Comparison of ENCODE assay signal across 21 mouse cellular contexts in the genomic region with DNA sequence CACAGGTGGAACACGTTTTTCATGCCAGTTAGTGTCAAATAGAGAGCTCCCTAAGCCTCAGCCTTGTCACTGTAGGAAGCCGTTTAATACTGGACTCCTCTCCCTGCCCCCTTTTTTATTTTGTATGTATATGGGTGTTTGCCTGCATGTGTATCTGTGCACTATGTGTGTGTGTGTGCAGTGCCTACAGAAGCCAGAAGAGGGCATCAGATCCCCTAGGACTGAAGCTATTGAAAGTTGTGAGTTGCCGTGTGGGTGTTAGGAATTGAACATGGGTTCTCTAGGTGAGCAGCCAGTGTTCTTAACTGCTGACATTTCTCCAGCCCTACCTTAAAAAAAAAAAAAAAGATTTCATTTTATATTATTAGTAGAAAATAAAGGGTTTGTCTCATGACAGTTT. TPM values are rescaled to one million over a fixed set of nuclear protein-coding genes. Genes with fewer than 3 reads are reported as not detected.
A peak's percentile ranks its signal among the peaks of the same experiment; 100 is the strongest.
DNase-seq lines count a peak whose midpoint lies in the region; ATAC-seq and TF ChIP-seq lines count a peak whose summit lies in the region.
"Had no signal": no experiment of that assay in that cellular context is flagged by ENCODE, and none has a peak within 500 bp of the region (broad histone marks: within the 10 kb centered on the region; RNA-seq: fewer than 3 reads in every experiment).

No protein-coding gene starts in this region.

- no peak for TF ChIP-seq EP300 in heart, adult 2 months (IDR thresholded peaks at IDR 0.05; ENCODE audit: insufficient read depth, low read depth, low read length)

- no peak for ATAC-seq in neural tube, embryonic 13.5 days (ENCODE audit: low read depth)
- ATAC-seq: activated CD4-positive, CD25-positive, alpha-beta regulatory T cell, adult 4 months had no signal

- H3K4me2 ChIP-seq in neural tube, embryonic 13.5 days, result no peak overlapping the region
- H3K4me2 ChIP-seq: embryonic facial prominence, embryonic 15.5 days; neural tube, embryonic 12.5 days had no signal

- no peak for DNase-seq in heart, adult 2 months
- DNase-seq in heart, adult 18-20 months, result no peak
- DNase-seq in layer of hippocampus, adult 2 months (ENCODE audit: low spot score in 2 of 2), result no peak
- DNase-seq in layer of hippocampus, adult 18-20 months (ENCODE audit: low spot score in 2 of 2), result no peak
- no peak for DNase-seq in neural tube, embryonic 10.5 days (ENCODE audit: extremely low spot score, low spot score)
- no peak for DNase-seq in right cerebral cortex, postnatal 36 days (ENCODE audit: low spot score in 2 of 2)
- DNase-seq: adrenal gland, postnatal 14 days; cerebellum, adult 11-12 months; cerebellum, postnatal 14 days; heart, postnatal 4 days; lung, adult 18-20 months; right cerebral cortex, postnatal 14 days; thymus, adult 18-20 months had no signal

- no peaks in the 10 kb centered on the region for H3K27me3 ChIP-seq in heart, adult 2 months (ENCODE audit: control insufficient read depth, insufficient read depth, low read length)
- no peaks in the 10 kb centered on the region for H3K27me3 ChIP-seq in neural tube, embryonic 13.5 days
- H3K27me3 ChIP-seq: embryonic facial prominence, embryonic 15.5 days; neural tube, embryonic 12.5 days had no signal

- peaks cover 3% of the 10 kb centered on the region; the same call in 1 of the 2 replicates for H3K4me1 ChIP-seq in heart, adult 2 months (ENCODE audit: control insufficient read depth, insufficient read depth, low read length)
- peaks cover 50% of the 10 kb centered on the region for H3K4me1 ChIP-seq in neural tube, embryonic 13.5 days (replicated peaks)
- H3K4me1 ChIP-seq in cortical plate, adult 2 months (ENCODE audit: control insufficient read depth, insufficient read depth, low read length), result peaks cover 9% of the 10 kb centered on the region
- H3K4me1 ChIP-seq: embryonic facial prominence, embryonic 15.5 days had no signal

- no peak overlapping the region for H3K27ac ChIP-seq in heart, adult 2 months
- H3K27ac ChIP-seq in layer of hippocampus, adult 2 months, result no peak overlapping the region
- H3K27ac ChIP-seq in neural tube, embryonic 13.5 days (replicated peaks), result peak overlapping the region; percentile 43; the same call in 1 of the 2 replicates
- no peak overlapping the region for H3K27ac ChIP-seq in cortical plate, adult 2 months (ENCODE audit: insufficient read depth, low read length)
- H3K27ac ChIP-seq: embryonic facial prominence, embryonic 15.5 days; macrophage; midbrain, embryonic 10.5 days; neural tube, embryonic 12.5 days had no signal

- intact Hi-C loops in heart, adult 2 months (cut with DNase I), result no loop called here

- TF ChIP-seq CTCF in heart, adult 2 months (IDR thresholded peaks at IDR 0.05), result peak; percentile 36
- TF ChIP-seq CTCF in layer of hippocampus, adult 2 months (conservative IDR thresholded peaks at IDR 0.05), result peak; percentile 53
- TF ChIP-seq CTCF in cortical plate, adult 2 months (IDR thresholded peaks at IDR 0.05; ENCODE audit: extremely low read depth, insufficient read depth, low read length), result 0 out of 2 replicates have a peak, but pooled peaks have one; percentile 5

- no peaks in the 10 kb centered on the region for H3K36me3 ChIP-seq in heart, adult 2 months (ENCODE audit: control insufficient read depth, insufficient read depth, low read length)
- no peaks in the 10 kb centered on the region for H3K36me3 ChIP-seq in neural tube, embryonic 13.5 days
- H3K36me3 ChIP-seq: embryonic facial prominence, embryonic 15.5 days; midbrain, embryonic 10.5 days; neural tube, embryonic 12.5 days had no signal

- 93% methylated on average over 3 of the region's 3 CpGs for WGBS in heart, adult 2 months
- WGBS in neural tube, embryonic 13.5 days, result 83% methylated on average over 3 of the region's 3 CpGs

- H3K4me3 ChIP-seq in heart, adult 2 months, result no peak overlapping the region
- no peak overlapping the region for H3K4me3 ChIP-seq in layer of hippocampus, adult 2 months
- H3K4me3 ChIP-seq in neural tube, embryonic 13.5 days, result no peak overlapping the region
- no peak overlapping the region for H3K4me3 ChIP-seq in cortical plate, adult 2 months (ENCODE audit: insufficient read depth, low read length)
- H3K4me3 ChIP-seq: embryonic facial prominence, embryonic 15.5 days; midbrain, embryonic 10.5 days; neural tube, embryonic 12.5 days had no signal

- H3K79me2 ChIP-seq in heart, adult 2 months (replicated peaks; ENCODE audit: control insufficient read depth, insufficient read depth, low read length), result no peaks in the 10 kb centered on the region

- H3K9me3 ChIP-seq in neural tube, embryonic 13.5 days, result no peaks in the 10 kb centered on the region
- H3K9me3 ChIP-seq: embryonic facial prominence, embryonic 15.5 days; midbrain, embryonic 10.5 days; neural tube, embryonic 12.5 days had no signal

- no peak for TF ChIP-seq POLR2A in heart, adult 2 months (IDR thresholded peaks at IDR 0.05; ENCODE audit: insufficient read depth, low read depth, low read length)
- TF ChIP-seq POLR2A in cortical plate, adult 2 months (IDR thresholded peaks at IDR 0.05; ENCODE audit: extremely low read depth, insufficient read depth, low read length), result no peak

- H3K9ac ChIP-seq in heart, adult 2 months (ENCODE audit: low read depth, low read length), result no peak overlapping the region
- H3K9ac ChIP-seq in neural tube, embryonic 13.5 days, result no peak overlapping the region
- H3K9ac ChIP-seq: embryonic facial prominence, embryonic 15.5 days; neural tube, embryonic 12.5 days had no signal

RNA-seq across cellular contexts. Expression of a gene that starts 38.1 kb away (rescaled TPM):
- total RNA-seq in heart, adult 2 months (2021), result 1 to 10 TPM; 3.1 TPM
- polyA plus RNA-seq in heart, adult 2 months (2012; rRNA removed), result 2.1 and 2.4 TPM in 2 replicates
- 1 to 10 TPM; 2.5 to 3.9 TPM for total RNA-seq in heart, adult 18-20 months (2021)
- total RNA-seq in layer of hippocampus, adult 2 months (2021), result 10 to 100 TPM; 74.2 to 75.8 TPM
- 10 to 100 TPM; 74.0 to 80.3 TPM for total RNA-seq in layer of hippocampus, adult 18-20 months (2021)
- polyA plus RNA-seq in neural tube, embryonic 13.5 days (2015; fragmentation: Nextera tagmentation; extraction: Ambion mirVana), result 39.4 and 40.2 TPM in 2 replicates
- polyA plus RNA-seq in cortical plate, adult 2 months (2012; rRNA removed), result 26.4 and 31.9 TPM in 2 replicates
- total RNA-seq: granulocyte monocyte progenitor cell, adult 5-6 weeks had no signal
- polyA plus RNA-seq: activated CD4-positive, CD25-positive, alpha-beta regulatory T cell, adult 4 months had no signal

Comparison
In these comparisons a context has a peak if more than half of its experiments do, and no peak if none do; other contexts are left out.
1. RNA of a gene that starts 38.1 kb away (total RNA-seq): 74.0 to 80.3 TPM in layer of hippocampus, adult 18-20 months and 74.2 to 75.8 TPM in layer of hippocampus, adult 2 months; 2.5 to 3.9 TPM in heart, adult 18-20 months and 3.1 TPM in heart, adult 2 months; every median in the first group is over 10 times any median in the second.
2. Peak in every context shown above with its lines, with median percentiles within 50 percentile points of each other: CTCF ChIP-seq.